15 mouse cellular contexts compared by ENCODE assay signal in genomic region chr7:115645971-115646447, GRCm38 (mm10).
DNase-seq lines count a peak whose midpoint lies in the region; ATAC-seq and TF ChIP-seq lines count a peak whose summit lies in the region.
"Had no signal": no experiment of that assay in that cellular context is flagged by ENCODE, and none has a peak within 500 bp of the region (broad histone marks: within the 10 kb centered on the region; RNA-seq: fewer than 3 reads in every experiment).

No protein-coding gene starts in this region.

- H3K27me3 ChIP-seq in embryonic facial prominence, embryonic 10.5 days (replicated peaks; ENCODE audit: low read depth, poor library complexity, severe bottlenecking) = peaks cover 8% of the 10 kb centered on the region; the same call in 1 of the 2 replicates
- peaks cover 3% of the 10 kb centered on the region; the same call in 1 of the 2 replicates for H3K27me3 ChIP-seq in hindbrain, embryonic 12.5 days
- H3K27me3 ChIP-seq in midbrain, embryonic 12.5 days = no peaks in the 10 kb centered on the region
- H3K27me3 ChIP-seq: CH12.LX; limb, embryonic 15.5 days; lung, embryonic 15.5 days; stomach, embryonic 15.5 days had no signal

- TF ChIP-seq CTCF in gastrocnemius, adult 2 months (IDR thresholded peaks at IDR 0.05) = no peak

- no peaks in the 10 kb centered on the region for H3K9me3 ChIP-seq in embryonic facial prominence, embryonic 10.5 days
- H3K9me3 ChIP-seq in hindbrain, embryonic 12.5 days (replicated peaks) = no peaks in the 10 kb centered on the region
- H3K9me3 ChIP-seq in midbrain, embryonic 12.5 days = no peaks in the 10 kb centered on the region
- H3K9me3 ChIP-seq: limb, embryonic 15.5 days; lung, embryonic 15.5 days; stomach, embryonic 15.5 days had no signal

- peak; percentile 47 for DNase-seq in embryo, embryonic 10 days (ENCODE audit: low spot score)
- peak; percentile 32 for DNase-seq in embryonic facial prominence, embryonic 10.5 days (ENCODE audit: low spot score)
- no peak for DNase-seq in thymus, postnatal 10 days (ENCODE audit: low spot score in 2 of 2)
- no peak for DNase-seq in gastrocnemius, adult 2 months
- no peak for DNase-seq in lung, adult 18-20 months
- DNase-seq: adrenal gland, postnatal 25 days; cerebellum, adult 18-20 months; kidney, adult 8-10 months; right cerebral cortex, postnatal 25 days had no signal

- H3K4me1 ChIP-seq in embryonic facial prominence, embryonic 10.5 days = peaks cover 32% of the 10 kb centered on the region
- peaks cover 22% of the 10 kb centered on the region for H3K4me1 ChIP-seq in hindbrain, embryonic 12.5 days
- peaks cover 31% of the 10 kb centered on the region for H3K4me1 ChIP-seq in midbrain, embryonic 12.5 days
- H3K4me1 ChIP-seq: stomach, embryonic 15.5 days had no signal

- 11% methylated on average over 5 of the region's 5 CpGs for WGBS in embryonic facial prominence, embryonic 10.5 days
- 3% methylated on average over 5 of the region's 5 CpGs for WGBS in hindbrain, embryonic 12.5 days
- WGBS in midbrain, embryonic 12.5 days = 4% methylated on average over 5 of the region's 5 CpGs

- peak overlapping the region; percentile 85 for H3K27ac ChIP-seq in embryonic facial prominence, embryonic 10.5 days (replicated peaks)
- H3K27ac ChIP-seq in hindbrain, embryonic 12.5 days = peak overlapping the region; percentile 60
- peak overlapping the region; percentile 84 for H3K27ac ChIP-seq in midbrain, embryonic 12.5 days (replicated peaks)
- no peak overlapping the region for H3K27ac ChIP-seq in gastrocnemius, adult 2 months
- H3K27ac ChIP-seq: limb, embryonic 15.5 days; lung, embryonic 15.5 days; stomach, embryonic 15.5 days had no signal

- no peaks in the 10 kb centered on the region for H3K36me3 ChIP-seq in embryonic facial prominence, embryonic 10.5 days (replicated peaks)
- H3K36me3 ChIP-seq in hindbrain, embryonic 12.5 days = no peaks in the 10 kb centered on the region
- no peaks in the 10 kb centered on the region for H3K36me3 ChIP-seq in midbrain, embryonic 12.5 days
- H3K36me3 ChIP-seq: limb, embryonic 15.5 days; lung, embryonic 15.5 days; stomach, embryonic 15.5 days had no signal

- H3K4me2 ChIP-seq in hindbrain, embryonic 12.5 days (replicated peaks) = no peak overlapping the region
- H3K4me2 ChIP-seq in midbrain, embryonic 12.5 days (replicated peaks) = peak overlapping the region; percentile 13
- H3K4me2 ChIP-seq: limb, embryonic 15.5 days; lung, embryonic 15.5 days; stomach, embryonic 15.5 days had no signal

- no peak overlapping the region for H3K9ac ChIP-seq in hindbrain, embryonic 12.5 days
- H3K9ac ChIP-seq in midbrain, embryonic 12.5 days (replicated peaks) = no peak overlapping the region; the same call in 1 of the 2 replicates
- H3K9ac ChIP-seq: limb, embryonic 15.5 days; lung, embryonic 15.5 days; stomach, embryonic 15.5 days had no signal

- intact Hi-C loops in gastrocnemius, adult 2 months (cut with DNase I) = no loop called here

- ATAC-seq in hindbrain, embryonic 12.5 days (ENCODE audit: low FRiP score) = peak; percentile 52; the same call in 1 of the 2 replicates
- ATAC-seq in midbrain, embryonic 12.5 days (ENCODE audit: low FRiP score, low read depth) = peak; percentile 77

- H3K4me3 ChIP-seq in embryonic facial prominence, embryonic 10.5 days = no peak overlapping the region
- H3K4me3 ChIP-seq in hindbrain, embryonic 12.5 days = no peak overlapping the region
- H3K4me3 ChIP-seq in midbrain, embryonic 12.5 days = no peak overlapping the region
- no peak overlapping the region for H3K4me3 ChIP-seq in gastrocnemius, adult 2 months
- H3K4me3 ChIP-seq: limb, embryonic 15.5 days; lung, embryonic 15.5 days; stomach, embryonic 15.5 days had no signal

Comparison
In these comparisons a context has a peak if more than half of its experiments do, and no peak if none do; other contexts are left out.
1. DNase-seq: peak in embryo, embryonic 10 days (single experiment) and embryonic facial prominence, embryonic 10.5 days (single experiment); none in thymus, postnatal 10 days (0 of 2), gastrocnemius, adult 2 months (single experiment) and lung, adult 18-20 months (0 of 2).